Mouse (Mus musculus) right cerebral cortex, postnatal 14 days (tissue): ENCODE measurements around the gene Wdfy2.
"Not testable (repeated sequence)": the region's sequence is repeated elsewhere in the genome, so short reads cannot be mapped to it uniquely, and the experiment has no call there.

Experiments
- DNase-seq: peaks from one replicate; pipeline ENCODE4 v3.0.0; 2022

Gene Wdfy2

GRCm38 (mm10) chr14:62837641-62838252, at the start of gene Wdfy2:
Wdfy2 (plus strand) TSS chr14:62837678.
- no peak for DNase-seq

- DNase-seq, result no peak
Observed at GRCm38 (mm10) chr14:62789282-62789681, 48.2 kb upstream of the Wdfy2 start.

GRCm38 (mm10) chr14:62795719-62796118, 41.8 kb upstream of the Wdfy2 start:
- DNase-seq, result no peak

- no peak for DNase-seq
Observed at GRCm38 (mm10) chr14:62798608-62799101, 38.8 kb upstream of the Wdfy2 start.

GRCm38 (mm10) chr14:62800791-62801190, 36.7 kb upstream of the Wdfy2 start:
- DNase-seq, result peak; percentile 11

GRCm38 (mm10) chr14:62803204-62803603, 34.3 kb upstream of the Wdfy2 start:
- no peak for DNase-seq

GRCm38 (mm10) chr14:62806921-62807320, 30.6 kb upstream of the Wdfy2 start:
- DNase-seq, result no peak

- DNase-seq, result no peak
Observed at GRCm38 (mm10) chr14:62808661-62809523, 28.6 kb upstream of the Wdfy2 start.

- DNase-seq, result no peak
Observed at GRCm38 (mm10) chr14:62812765-62813164, 24.7 kb upstream of the Wdfy2 start.

GRCm38 (mm10) chr14:62814567-62814966, 22.9 kb upstream of the Wdfy2 start:
- no peak for DNase-seq

GRCm38 (mm10) chr14:62816827-62817226, 20.7 kb upstream of the Wdfy2 start:
- DNase-seq, result no peak

- DNase-seq, result no peak
Observed at GRCm38 (mm10) chr14:62825575-62826332, 11.7 kb upstream of the Wdfy2 start.

GRCm38 (mm10) chr14:62829291-62829690, 8.2 kb upstream of the Wdfy2 start:
- DNase-seq, result no peak

GRCm38 (mm10) chr14:62831691-62832275, 5.7 kb upstream of the Wdfy2 start:
- no peak for DNase-seq

GRCm38 (mm10) chr14:62833036-62833435, 4.4 kb upstream of the Wdfy2 start:
- DNase-seq, result no peak

GRCm38 (mm10) chr14:62833541-62833940, 3.9 kb upstream of the Wdfy2 start:
- no peak for DNase-seq

- not testable (repeated sequence) for DNase-seq
Observed at GRCm38 (mm10) chr14:62835737-62836136, 1.7 kb upstream of the Wdfy2 start.

GRCm38 (mm10) chr14:62836926-62837640, 395 bp upstream of the Wdfy2 start:
- peak; percentile 97 for DNase-seq

- no peak for DNase-seq
Observed at GRCm38 (mm10) chr14:62838336-62838735, 858 bp downstream of the Wdfy2 start.

GRCm38 (mm10) chr14:62841726-62842125, 4.2 kb downstream of the Wdfy2 start:
- no peak for DNase-seq

GRCm38 (mm10) chr14:62842495-62842894, 5.0 kb downstream of the Wdfy2 start:
- no peak for DNase-seq

GRCm38 (mm10) chr14:62842976-62843375, 5.5 kb downstream of the Wdfy2 start:
- no peak for DNase-seq
